Mouse (Mus musculus) frontal cortex, postnatal 10 days (tissue): ENCODE measurements at regions not wholly inside any gene's neighbourhood (a gene's known extent, or its start where the extent isn't known, plus 50 kb on each side); places are given as distances from the start of the nearest gene placed in this dataset.

Source experiments
- DNase-seq, 2 experiments: peaks; one replicate each; pipeline ENCODE4 v3.0.0; 2022; ENCODE audit warnings: low spot score in 2 of 2, mixed read lengths in 1 of 2

GRCm38 (mm10) chr9:113093863-113094390, 614.1 kb downstream of the Pdcd6ip start:
- DNase-seq = no peak

- no peak for DNase-seq
These were observed 616.2 kb downstream of the Pdcd6ip start for GRCm38 (mm10) chr9:113091881-113092280.

GRCm38 (mm10) chr9:113087786-113088185, 620.3 kb downstream of the Pdcd6ip start:
- DNase-seq = peak; percentile 8 to 15

GRCm38 (mm10) chr9:113085281-113085810, 622.7 kb downstream of the Pdcd6ip start:
- DNase-seq = no peak

GRCm38 (mm10) chr9:113074866-113075265, 633.2 kb downstream of the Pdcd6ip start:
- DNase-seq = no peak

GRCm38 (mm10) chr9:113057415-113057814, 650.6 kb downstream of the Pdcd6ip start:
- DNase-seq = no peak

GRCm38 (mm10) chr9:113044556-113045178, 663.4 kb downstream of the Pdcd6ip start:
- DNase-seq = no peak

GRCm38 (mm10) chr9:113040885-113041284, 667.2 kb downstream of the Pdcd6ip start:
- DNase-seq = no peak

GRCm38 (mm10) chr9:113033996-113034395, 674.1 kb downstream of the Pdcd6ip start:
- no peak for DNase-seq

- DNase-seq = no peak
These were observed 679.0 kb downstream of the Pdcd6ip start for GRCm38 (mm10) chr9:113029091-113029490.

GRCm38 (mm10) chr9:113026904-113027193, 681.2 kb downstream of the Pdcd6ip start:
- DNase-seq = no peak

- no peak for DNase-seq
These were observed 681.8 kb downstream of the Pdcd6ip start for GRCm38 (mm10) chr9:113026096-113026903.

- DNase-seq = no peak
These were observed 686.0 kb downstream of the Pdcd6ip start for GRCm38 (mm10) chr9:113021866-113022645.

- DNase-seq = no peak
These were observed 688.5 kb downstream of the Pdcd6ip start for GRCm38 (mm10) chr9:113019576-113019975.

- no peak for DNase-seq
These were observed 700.0 kb downstream of the Pdcd6ip start for GRCm38 (mm10) chr9:113008106-113008505.

- no peak for DNase-seq
These were observed 711.9 kb downstream of the Pdcd6ip start for GRCm38 (mm10) chr9:112996204-112996603.

- DNase-seq = no peak
These were observed 713.3 kb downstream of the Pdcd6ip start for GRCm38 (mm10) chr9:112994774-112995173.

- no peak for DNase-seq
These were observed 714.4 kb downstream of the Pdcd6ip start for GRCm38 (mm10) chr9:112993627-112994026.

- DNase-seq = no peak
These were observed 715.1 kb downstream of the Pdcd6ip start for GRCm38 (mm10) chr9:112992937-112993336.

GRCm38 (mm10) chr9:112983353-112983752, 724.7 kb downstream of the Pdcd6ip start:
- DNase-seq = no peak

GRCm38 (mm10) chr9:112951567-112951966, 715.8 kb upstream of the Arpp21 start:
- no peak for DNase-seq

GRCm38 (mm10) chr9:112950056-112950455, 714.3 kb upstream of the Arpp21 start:
- DNase-seq = no peak
